Comparison of ENCODE assay signal across 12 mouse cellular contexts in the genomic region with DNA sequence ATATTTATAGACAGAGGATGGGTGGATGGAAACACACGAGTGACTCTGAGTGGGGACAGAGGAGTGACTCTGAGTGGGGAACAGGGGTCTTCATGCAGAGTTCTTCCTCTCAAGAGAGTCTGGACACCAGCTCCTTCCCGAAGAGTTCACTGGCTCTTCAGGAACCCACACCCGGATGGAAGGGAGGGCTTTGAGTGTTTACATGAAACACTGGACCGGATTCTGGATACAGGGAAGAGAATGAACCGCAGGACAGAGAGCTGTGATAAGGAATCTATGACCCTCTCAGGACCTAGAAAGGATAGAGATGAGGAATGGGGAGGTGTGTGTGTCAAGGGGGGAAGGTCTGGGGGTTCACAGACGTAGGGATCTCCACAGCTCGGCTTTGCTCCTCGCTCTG. TPM values are rescaled to one million over a fixed set of nuclear protein-coding genes. Genes with fewer than 3 reads are reported as not detected.
A peak's percentile ranks its signal among the peaks of the same experiment; 100 is the strongest.
DNase-seq lines count a peak whose midpoint lies in the region; ATAC-seq and TF ChIP-seq lines count a peak whose summit lies in the region.
"Had no signal": no experiment of that assay in that cellular context is flagged by ENCODE, and none has a peak within 500 bp of the region (broad histone marks: within the 10 kb centered on the region; RNA-seq: fewer than 3 reads in every experiment).

No protein-coding gene starts in this region.

- no peak overlapping the region for H3K9ac ChIP-seq in forebrain, embryonic 12.5 days
- no peak overlapping the region for H3K9ac ChIP-seq in forebrain, embryonic 11.5 days (ENCODE audit: low read length)
- no peak overlapping the region for H3K9ac ChIP-seq in kidney, embryonic 14.5 days (ENCODE audit: low read depth, low read length)

- H3K4me1 ChIP-seq in forebrain, embryonic 12.5 days, result peaks cover 54% of the 10 kb centered on the region
- H3K4me1 ChIP-seq in forebrain, embryonic 11.5 days (replicated peaks; ENCODE audit: control insufficient read depth, insufficient read depth, low read length), result peaks cover 23% of the 10 kb centered on the region
- peaks cover 50% of the 10 kb centered on the region for H3K4me1 ChIP-seq in kidney, embryonic 14.5 days (ENCODE audit: control insufficient read depth, insufficient read depth, low read length)
- H3K4me1 ChIP-seq in lung, adult 2 months (ENCODE audit: control insufficient read depth, insufficient read depth, low read length), result peaks cover 19% of the 10 kb centered on the region

- H3K4me3 ChIP-seq in forebrain, embryonic 12.5 days (replicated peaks), result no peak overlapping the region
- no peak overlapping the region for H3K4me3 ChIP-seq in forebrain, embryonic 11.5 days (ENCODE audit: low read depth, low read length)
- H3K4me3 ChIP-seq in kidney, embryonic 14.5 days (ENCODE audit: low read length), result peak overlapping the region; percentile 2; the same call in 1 of the 2 replicates
- no peak overlapping the region for H3K4me3 ChIP-seq in lung, adult 2 months (replicated peaks; ENCODE audit: extremely low read depth, low read depth, low read length)

- H3K9me3 ChIP-seq in forebrain, embryonic 12.5 days, result no peaks in the 10 kb centered on the region
- no peaks in the 10 kb centered on the region for H3K9me3 ChIP-seq in forebrain, embryonic 11.5 days (ENCODE audit: control insufficient read depth, low read length)
- no peaks in the 10 kb centered on the region for H3K9me3 ChIP-seq in kidney, embryonic 14.5 days (ENCODE audit: control insufficient read depth, low read length)

- TF ChIP-seq CTCF in lung, adult 2 months (IDR thresholded peaks at IDR 0.05; ENCODE audit: insufficient read depth, low read length), result no peak

- peaks cover 4% of the 10 kb centered on the region; the same call in 1 of the 2 replicates for H3K36me3 ChIP-seq in forebrain, embryonic 12.5 days (replicated peaks)
- H3K36me3 ChIP-seq in forebrain, embryonic 11.5 days (ENCODE audit: control insufficient read depth, insufficient read depth, low read length), result no peaks in the 10 kb centered on the region
- peaks cover under 1% of the 10 kb centered on the region; the same call in 1 of the 2 replicates for H3K36me3 ChIP-seq in kidney, embryonic 14.5 days (ENCODE audit: control insufficient read depth, insufficient read depth, low read length)

- no peak overlapping the region for H3K27ac ChIP-seq in forebrain, embryonic 12.5 days
- H3K27ac ChIP-seq in forebrain, embryonic 11.5 days (ENCODE audit: low read depth, low read length), result no peak overlapping the region
- no peak overlapping the region for H3K27ac ChIP-seq in kidney, embryonic 14.5 days (ENCODE audit: low read depth, low read length)

- WGBS in forebrain, embryonic 12.5 days, result 53% methylated on average over 8 of the region's 8 CpGs
- 42% methylated on average over 8 of the region's 8 CpGs for WGBS in forebrain, embryonic 11.5 days
- WGBS in kidney, embryonic 14.5 days, result 42% methylated on average over 8 of the region's 8 CpGs
- 32% methylated on average over 8 of the region's 8 CpGs for WGBS in lung, adult 2 months

- H3K4me2 ChIP-seq in forebrain, embryonic 12.5 days, result 0 out of 2 replicates have a peak overlapping the region, but pooled peaks have one; percentile 0
- no peak overlapping the region for H3K4me2 ChIP-seq in forebrain, embryonic 11.5 days (ENCODE audit: low read depth, low read length, severe bottlenecking)
- peak overlapping the region; percentile 31 for H3K4me2 ChIP-seq in kidney, embryonic 14.5 days (replicated peaks; ENCODE audit: low read depth, low read length)

- TF ChIP-seq POLR2A in lung, adult 2 months (IDR thresholded peaks at IDR 0.05; ENCODE audit: borderline replicate concordance, extremely low read depth, low read depth, low read length), result no peak

- no peak for ATAC-seq in forebrain, embryonic 12.5 days (ENCODE audit: low FRiP score)
- ATAC-seq in forebrain, embryonic 11.5 days (replicated peaks; ENCODE audit: low FRiP score), result no peak
- no peak for ATAC-seq in kidney, embryonic 14.5 days (ENCODE audit: low FRiP score, low TSS enrichment)

- no peak for DNase-seq in forebrain, embryonic 11.5 days (ENCODE audit: low spot score)
- no peak for DNase-seq in kidney, adult 9 months
- peak; percentile 31 for DNase-seq in lung, postnatal 36 days
- DNase-seq in lung, adult 2 months, result no peak
- peak; percentile 21 for DNase-seq in induced T-regulatory cell, adult 2 months (ENCODE audit: low read depth)
- no peak for DNase-seq in thymus, adult 18-20 months
- DNase-seq: cerebellum, adult 11-12 months; kidney, postnatal 36 days; right cerebral cortex, postnatal 14 days had no signal

- peaks cover 47% of the 10 kb centered on the region for H3K27me3 ChIP-seq in forebrain, embryonic 12.5 days
- H3K27me3 ChIP-seq in forebrain, embryonic 11.5 days (ENCODE audit: control insufficient read depth, insufficient read depth, low read length), result peaks cover 4% of the 10 kb centered on the region; the same call in 1 of the 2 replicates
- no peaks in the 10 kb centered on the region for H3K27me3 ChIP-seq in kidney, embryonic 14.5 days (ENCODE audit: control insufficient read depth, insufficient read depth, low read length)

RNA-seq across cellular contexts. Expression of a gene that starts 1.2 kb away (rescaled TPM):
- polyA plus RNA-seq in forebrain, embryonic 12.5 days (2016; fragmentation: Nextera tagmentation; extraction: Ambion mirVana), result 10.9 and 12.0 TPM in 2 replicates
- 13.5 and 13.6 TPM in 2 replicates for polyA plus RNA-seq in forebrain, embryonic 11.5 days (2014; fragmentation: Nextera tagmentation; extraction: Ambion mirVana)
- 32.9 and 40.2 TPM in 2 replicates for polyA plus RNA-seq in kidney, embryonic 14.5 days (2014; fragmentation: Nextera tagmentation; extraction: Ambion mirVana)
- polyA plus RNA-seq in lung, adult 2 months (2012; rRNA removed), result 2.1 and 4.8 TPM in 2 replicates
- polyA plus RNA-seq: erythroblast, embryonic 14.5 days had no signal

RNA-seq across cellular contexts. Expression of a gene that starts 20.6 kb away (rescaled TPM):
- 24.7 and 26.1 TPM in 2 replicates for polyA plus RNA-seq in forebrain, embryonic 12.5 days (2016; fragmentation: Nextera tagmentation; extraction: Ambion mirVana)
- polyA plus RNA-seq in forebrain, embryonic 11.5 days (2014; fragmentation: Nextera tagmentation; extraction: Ambion mirVana), result 20.2 and 24.6 TPM in 2 replicates
- 27.4 and 37.3 TPM in 2 replicates for polyA plus RNA-seq in kidney, embryonic 14.5 days (2014; fragmentation: Nextera tagmentation; extraction: Ambion mirVana)
- 130 and 133 TPM in 2 replicates for polyA plus RNA-seq in lung, adult 2 months (2012; rRNA removed)

RNA-seq across cellular contexts. Expression of a gene that starts 46.0 kb away (rescaled TPM):
- polyA plus RNA-seq in forebrain, embryonic 12.5 days (2016; fragmentation: Nextera tagmentation; extraction: Ambion mirVana), result 39.9 and 41.3 TPM in 2 replicates
- polyA plus RNA-seq in forebrain, embryonic 11.5 days (2014; fragmentation: Nextera tagmentation; extraction: Ambion mirVana), result 36.1 and 37.7 TPM in 2 replicates
- 18.3 and 22.3 TPM in 2 replicates for polyA plus RNA-seq in kidney, embryonic 14.5 days (2014; fragmentation: Nextera tagmentation; extraction: Ambion mirVana)
- polyA plus RNA-seq in lung, adult 2 months (2012; rRNA removed), result 785 and 816 TPM in 2 replicates

RNA-seq across cellular contexts. Expression of a gene that starts 48.5 kb away (rescaled TPM):
- polyA plus RNA-seq in forebrain, embryonic 12.5 days (2016; fragmentation: Nextera tagmentation; extraction: Ambion mirVana), result 94.3 and 95.4 TPM in 2 replicates
- polyA plus RNA-seq in forebrain, embryonic 11.5 days (2014; fragmentation: Nextera tagmentation; extraction: Ambion mirVana), result 99.2 and 108 TPM in 2 replicates
- 73.9 and 90.1 TPM in 2 replicates for polyA plus RNA-seq in kidney, embryonic 14.5 days (2014; fragmentation: Nextera tagmentation; extraction: Ambion mirVana)
- polyA plus RNA-seq in lung, adult 2 months (2012; rRNA removed), result 101 and 121 TPM in 2 replicates

Comparison
In these comparisons a context has a peak if more than half of its experiments do, and no peak if none do; other contexts are left out.
1. DNase-seq: peak in lung, postnatal 36 days (single experiment) and induced T-regulatory cell, adult 2 months (single experiment); none in forebrain, embryonic 11.5 days (single experiment), kidney, adult 9 months (single experiment), lung, adult 2 months (single experiment) and thymus, adult 18-20 months (0 of 2).
2. RNA of a gene that starts 46.0 kb away (polyA plus RNA-seq): 785 to 816 TPM in lung, adult 2 months; 39.9 to 41.3 TPM in forebrain, embryonic 12.5 days, 36.1 to 37.7 TPM in forebrain, embryonic 11.5 days and 18.3 to 22.3 TPM in kidney, embryonic 14.5 days; every median in the first group is over 10 times any median in the second.